Mouse (Mus musculus) hematopoietic stem cell, adult 5-6 weeks (primary cell): ENCODE results near the gene Lnpep. TPM values are rescaled to one million over a fixed set of nuclear protein-coding genes. Genes with fewer than 3 reads are reported as not detected.
"Not testable (repeated sequence)": the region's sequence is repeated elsewhere in the genome, so short reads cannot be mapped to it uniquely, and the experiment has no call there.

Source experiments
- ATAC-seq, 2 experiments: fragments of 125-278 bp in 1 of 2; replicated peaks in 1 of 2; 2 replicates each; pipeline ENCODE4 v1.8.0; 2016 to 2017; ENCODE audit warnings: inconsistent platforms in 2 of 2, mild to moderate bottlenecking in 2 of 2, moderate number of reproducible peaks in 2 of 2, low read depth in 1 of 2, moderate TSS enrichment in 1 of 2; ENCODE audit not compliant: low FRiP score in 2 of 2, poor library complexity in 2 of 2, severe bottlenecking in 2 of 2, insufficient read depth in 1 of 2, low TSS enrichment in 1 of 2
- total RNA-seq: library from RNA; stranded (forward); fragments of 172-1452, 232-1000 nt; gene quantifications from 2 replicates; pipeline ENCODE4 v1.2.3, GENCODE M21; 2017

Gene Lnpep
- total RNA-seq, 1 experiment from 2014 or later: 62.1 TPM

- peak; percentile 85 to 87 for ATAC-seq
Measured at GRCm38 (mm10) chr17:17567071-17567470, 57.8 kb downstream of the Lnpep start.

GRCm38 (mm10) chr17:17548958-17549357 lies 75.9 kb downstream of the Lnpep start:
- ATAC-seq: no peak

- no peak for ATAC-seq
Measured at GRCm38 (mm10) chr17:17531338-17531737, 93.5 kb downstream of the Lnpep start.

- no peak for ATAC-seq
Measured at GRCm38 (mm10) chr17:17516384-17517016, 108.3 kb downstream of the Lnpep start.

- no peak for ATAC-seq
Measured at GRCm38 (mm10) chr17:17506677-17507076, 118.2 kb downstream of the Lnpep start.

GRCm38 (mm10) chr17:17499278-17499677 lies 125.6 kb downstream of the Lnpep start:
- no peak for ATAC-seq

GRCm38 (mm10) chr17:17498848-17499247 lies 126.0 kb downstream of the Lnpep start:
- ATAC-seq: no peak

GRCm38 (mm10) chr17:17496730-17497129 lies 128.1 kb downstream of the Lnpep start:
- ATAC-seq: no peak

GRCm38 (mm10) chr17:17496234-17496633 lies 128.6 kb downstream of the Lnpep start:
- not testable (repeated sequence) for ATAC-seq

GRCm38 (mm10) chr17:17492116-17492515 lies 132.7 kb downstream of the Lnpep start:
- no peak for ATAC-seq

- ATAC-seq: no peak
Measured at GRCm38 (mm10) chr17:17491622-17492001, 133.2 kb downstream of the Lnpep start.

GRCm38 (mm10) chr17:17490820-17491621 lies 133.8 kb downstream of the Lnpep start:
- ATAC-seq: no peak

- ATAC-seq: no peak
Measured at GRCm38 (mm10) chr17:17485789-17486188, 139.1 kb downstream of the Lnpep start.

Other genes with a start within 250 kb of the Lnpep start
- gene Lix1, start 222.4 kb downstream of the Lnpep start, total RNA-seq: not detected in 2 replicates
- 0.13 TPM in 1 of 2 replicates, not detected in the other for gene Vmn2r90, start 78.7 kb upstream of the Lnpep start, total RNA-seq
- 0.94 and 11.9 TPM in 2 replicates for gene Spaca6, start 202.1 kb upstream of the Lnpep start, total RNA-seq
- not detected in 2 replicates for gene Has1, start 230.2 kb upstream of the Lnpep start, total RNA-seq